Mouse (Mus musculus): ENCODE data around the gene Ptprn2. TPM values are rescaled to one million over a fixed set of nuclear protein-coding genes. Genes with fewer than 3 reads are reported as not detected.

The Ptprn2 gene
- polyA plus RNA-seq, 1 experiment from 2014 or later: 0.19 TPM

- H3K9ac ChIP-seq (ENCODE audit: low read length): no peak overlapping the region
- no peak overlapping the region for H3K27ac ChIP-seq (ENCODE audit: low read length)
- no peaks in the 10 kb centered on the region for H3K27me3 ChIP-seq (ENCODE audit: control insufficient read depth, insufficient read depth, low read depth, low read length)
- 26% methylated on average over 2 of the region's 2 CpGs for WGBS
- no peak overlapping the region for H3K4me2 ChIP-seq (ENCODE audit: low read depth, low read length)
- ATAC-seq (ENCODE audit: low read depth): peak; percentile 54
- H3K4me1 ChIP-seq (replicated peaks; ENCODE audit: control insufficient read depth, insufficient read depth, low read length): no peaks in the 10 kb centered on the region
- no peak overlapping the region for H3K4me3 ChIP-seq (ENCODE audit: low read length)
- no peaks in the 10 kb centered on the region for H3K9me3 ChIP-seq (ENCODE audit: control insufficient read depth, low read length)
- H3K36me3 ChIP-seq (ENCODE audit: control insufficient read depth, insufficient read depth, low read length): no peaks in the 10 kb centered on the region
Observed at GRCm38 (mm10) chr12:117132095-117132494, 646.6 kb downstream of the Ptprn2 start.

- H3K9ac ChIP-seq (ENCODE audit: low read length): no peak overlapping the region
- H3K27me3 ChIP-seq (ENCODE audit: control insufficient read depth, insufficient read depth, low read depth, low read length): no peaks in the 10 kb centered on the region
- ATAC-seq (ENCODE audit: low read depth): no peak
- no peak overlapping the region for H3K4me3 ChIP-seq (ENCODE audit: low read length)
- no peak overlapping the region for H3K4me2 ChIP-seq (ENCODE audit: low read depth, low read length)
- no peaks in the 10 kb centered on the region for H3K9me3 ChIP-seq (ENCODE audit: control insufficient read depth, low read length)
- no peaks in the 10 kb centered on the region for H3K36me3 ChIP-seq (ENCODE audit: control insufficient read depth, insufficient read depth, low read length)
- 69% methylated on average over 5 of the region's 5 CpGs for WGBS
- no peak overlapping the region for H3K27ac ChIP-seq (ENCODE audit: low read length)
- H3K4me1 ChIP-seq (replicated peaks; ENCODE audit: control insufficient read depth, insufficient read depth, low read length): no peaks in the 10 kb centered on the region
Observed at GRCm38 (mm10) chr12:117135205-117135604, 649.7 kb downstream of the Ptprn2 start.

- no peaks in the 10 kb centered on the region for H3K27me3 ChIP-seq (ENCODE audit: control insufficient read depth, insufficient read depth, low read depth, low read length)
- no peak for ATAC-seq (ENCODE audit: low read depth)
- WGBS: 58% methylated on average over 5 of the region's 5 CpGs
Observed at GRCm38 (mm10) chr12:117136472-117137010, 651.0 kb downstream of the Ptprn2 start.

GRCm38 (mm10) chr12:117140901-117141300 lies 655.4 kb downstream of the Ptprn2 start:
- H3K4me3 ChIP-seq (ENCODE audit: low read length): no peak overlapping the region
- 82% methylated on average over 4 of the region's 4 CpGs for WGBS
- ATAC-seq (ENCODE audit: low read depth): no peak
- H3K9ac ChIP-seq (ENCODE audit: low read length): no peak overlapping the region
- no peak overlapping the region for H3K4me2 ChIP-seq (ENCODE audit: low read depth, low read length)
- H3K27me3 ChIP-seq (ENCODE audit: control insufficient read depth, insufficient read depth, low read depth, low read length): no peaks in the 10 kb centered on the region; the same call in 1 of the 2 replicates
- H3K36me3 ChIP-seq (ENCODE audit: control insufficient read depth, insufficient read depth, low read length): no peaks in the 10 kb centered on the region
- H3K27ac ChIP-seq (ENCODE audit: low read length): no peak overlapping the region
- no peaks in the 10 kb centered on the region for H3K4me1 ChIP-seq (replicated peaks; ENCODE audit: control insufficient read depth, insufficient read depth, low read length)
- no peaks in the 10 kb centered on the region for H3K9me3 ChIP-seq (ENCODE audit: control insufficient read depth, low read length)

More at GRCm38 (mm10) chr12:117136472-117137010, 651.0 kb downstream of the Ptprn2 start:
- H3K27ac ChIP-seq (ENCODE audit: low read length): no peak overlapping the region
- no peak overlapping the region for H3K9ac ChIP-seq (ENCODE audit: low read length)
- no peak overlapping the region for H3K4me2 ChIP-seq (ENCODE audit: low read depth, low read length)
- H3K36me3 ChIP-seq (ENCODE audit: control insufficient read depth, insufficient read depth, low read length): no peaks in the 10 kb centered on the region
- no peaks in the 10 kb centered on the region for H3K9me3 ChIP-seq (ENCODE audit: control insufficient read depth, low read length)
- H3K4me1 ChIP-seq (replicated peaks; ENCODE audit: control insufficient read depth, insufficient read depth, low read length): no peaks in the 10 kb centered on the region
- H3K4me3 ChIP-seq (ENCODE audit: low read length): no peak overlapping the region

GRCm38 (mm10) chr12:117141394-117141793 lies 655.9 kb downstream of the Ptprn2 start:
- Histone ChIP-seq H3K36me3 (ENCODE audit: control insufficient read depth, insufficient read depth, low read length) (no peaks in the 10 kb centered on the region), H3K9ac (ENCODE audit: low read length) (no peak overlapping the region), H3K9me3 (ENCODE audit: control insufficient read depth, low read length) (no peaks in the 10 kb centered on the region), H3K4me1 (replicated peaks; ENCODE audit: control insufficient read depth, insufficient read depth, low read length) (no peaks in the 10 kb centered on the region), H3K4me2 (ENCODE audit: low read depth, low read length) (no peak overlapping the region), H3K4me3 (ENCODE audit: low read length) (no peak overlapping the region), H3K27ac (ENCODE audit: low read length) (no peak overlapping the region), H3K27me3 (ENCODE audit: control insufficient read depth, insufficient read depth, low read depth, low read length) (no peaks in the 10 kb centered on the region; the same call in 1 of the 2 replicates)
- WGBS: 65% methylated on average over 6 of the region's 6 CpGs
- ATAC-seq (ENCODE audit: low read depth): peak; percentile 61; the same call in 1 of the 2 replicates

GRCm38 (mm10) chr12:117149176-117149575 lies 663.7 kb downstream of the Ptprn2 start:
- no peaks in the 10 kb centered on the region for H3K9me3 ChIP-seq (ENCODE audit: control insufficient read depth, low read length)
- peaks cover 7% of the 10 kb centered on the region for H3K4me1 ChIP-seq (replicated peaks; ENCODE audit: control insufficient read depth, insufficient read depth, low read length)
- 0 out of 2 replicates have a peak, but pooled peaks have one; percentile 18 for ATAC-seq (ENCODE audit: low read depth)
- H3K9ac ChIP-seq (ENCODE audit: low read length): no peak overlapping the region
- H3K27me3 ChIP-seq (ENCODE audit: control insufficient read depth, insufficient read depth, low read depth, low read length): peaks cover 41% of the 10 kb centered on the region
- H3K27ac ChIP-seq (ENCODE audit: low read length): no peak overlapping the region
- 1% methylated on average over 7 of the region's 7 CpGs for WGBS
- no peak overlapping the region for H3K4me2 ChIP-seq (ENCODE audit: low read depth, low read length)
- no peak overlapping the region for H3K4me3 ChIP-seq (ENCODE audit: low read length)
- no peaks in the 10 kb centered on the region for H3K36me3 ChIP-seq (ENCODE audit: control insufficient read depth, insufficient read depth, low read length)

GRCm38 (mm10) chr12:117150611-117151395 lies 665.3 kb downstream of the Ptprn2 start:
- no peak overlapping the region for H3K27ac ChIP-seq (ENCODE audit: low read length)
- no peak for ATAC-seq (ENCODE audit: low read depth)
- peak overlapping the region; percentile 7; the same call in 1 of the 2 replicates for H3K4me3 ChIP-seq (ENCODE audit: low read length)
- H3K9ac ChIP-seq (ENCODE audit: low read length): no peak overlapping the region
- no peaks in the 10 kb centered on the region for H3K9me3 ChIP-seq (ENCODE audit: control insufficient read depth, low read length)
- no peaks in the 10 kb centered on the region for H3K36me3 ChIP-seq (ENCODE audit: control insufficient read depth, insufficient read depth, low read length)
- peaks cover 10% of the 10 kb centered on the region for H3K4me1 ChIP-seq (replicated peaks; ENCODE audit: control insufficient read depth, insufficient read depth, low read length)
- 13% methylated on average over 33 of the region's 33 CpGs for WGBS
- H3K4me2 ChIP-seq (ENCODE audit: low read depth, low read length): peak overlapping the region; percentile 15; the same call in 1 of the 2 replicates
- H3K27me3 ChIP-seq (ENCODE audit: control insufficient read depth, insufficient read depth, low read depth, low read length): peaks cover 57% of the 10 kb centered on the region

GRCm38 (mm10) chr12:117151611-117152010 lies 666.1 kb downstream of the Ptprn2 start:
- H3K27ac ChIP-seq (ENCODE audit: low read length): no peak overlapping the region
- H3K4me2 ChIP-seq (ENCODE audit: low read depth, low read length): no peak overlapping the region
- H3K36me3 ChIP-seq (ENCODE audit: control insufficient read depth, insufficient read depth, low read length): no peaks in the 10 kb centered on the region
- WGBS: 18% methylated on average over 7 of the region's 7 CpGs
- no peak overlapping the region for H3K9ac ChIP-seq (ENCODE audit: low read length)
- no peak overlapping the region for H3K4me3 ChIP-seq (ENCODE audit: low read length)
- ATAC-seq (ENCODE audit: low read depth): no peak
- peaks cover 63% of the 10 kb centered on the region for H3K27me3 ChIP-seq (ENCODE audit: control insufficient read depth, insufficient read depth, low read depth, low read length)
- H3K4me1 ChIP-seq (replicated peaks; ENCODE audit: control insufficient read depth, insufficient read depth, low read length): peaks cover 10% of the 10 kb centered on the region
- no peaks in the 10 kb centered on the region for H3K9me3 ChIP-seq (ENCODE audit: control insufficient read depth, low read length)

- no peaks in the 10 kb centered on the region for H3K9me3 ChIP-seq (ENCODE audit: control insufficient read depth, low read length)
- no peak overlapping the region for H3K27ac ChIP-seq (ENCODE audit: low read length)
- H3K27me3 ChIP-seq (ENCODE audit: control insufficient read depth, insufficient read depth, low read depth, low read length): peaks cover 69% of the 10 kb centered on the region
- H3K4me2 ChIP-seq (ENCODE audit: low read depth, low read length): no peak overlapping the region
- peaks cover 10% of the 10 kb centered on the region for H3K4me1 ChIP-seq (replicated peaks; ENCODE audit: control insufficient read depth, insufficient read depth, low read length)
- H3K4me3 ChIP-seq (ENCODE audit: low read length): no peak overlapping the region
- no peak overlapping the region for H3K9ac ChIP-seq (ENCODE audit: low read length)
- H3K36me3 ChIP-seq (ENCODE audit: control insufficient read depth, insufficient read depth, low read length): no peaks in the 10 kb centered on the region
- ATAC-seq (ENCODE audit: low read depth): no peak
- 6% methylated on average over 26 of the region's 28 CpGs for WGBS
Observed at GRCm38 (mm10) chr12:117152366-117153165, 667.0 kb downstream of the Ptprn2 start.

Measured in lung, embryonic 16.5 days (tissue).